Mouse (Mus musculus) T-helper 17 cell (primary cell): ENCODE results near the gene St5.

ENCODE experiments used
- in situ Hi-C, 2 experiments: fragments of 300-600 bp; cut with MboI, MseI; formaldehyde crosslinking; loops; 1 replicate in 1 of 2; 2 replicates in 1 of 2; pipeline ENCODE4 v1.15.1; 2025; ENCODE audit warnings: high pct_unique_total_duplicates in 2 of 2

Gene St5

GRCm38 (mm10) chr7:109641963-109642362 is 61.4 kb downstream of the St5 start:
- in situ Hi-C loops, result no loop called here

- in situ Hi-C loops, result no loop called here
Measured at GRCm38 (mm10) chr7:109641102-109641501, 62.3 kb downstream of the St5 start.

- in situ Hi-C loops, result no loop called here
Measured at GRCm38 (mm10) chr7:109637391-109637790, 66.0 kb downstream of the St5 start.

GRCm38 (mm10) chr7:109636086-109636792 is 67.2 kb downstream of the St5 start:
- in situ Hi-C loops, result no loop called here

GRCm38 (mm10) chr7:109633404-109634085 is 69.9 kb downstream of the St5 start:
- in situ Hi-C loops, result no loop called here

- in situ Hi-C loops, result no loop called here
Measured at GRCm38 (mm10) chr7:109631330-109631729, 72.1 kb downstream of the St5 start.

GRCm38 (mm10) chr7:109629871-109630778 is 73.3 kb downstream of the St5 start:
- in situ Hi-C loops, result no loop called here

GRCm38 (mm10) chr7:109628935-109629609 is 74.3 kb downstream of the St5 start:
- in situ Hi-C loops, result no loop called here

- in situ Hi-C loops, result no loop called here
Measured at GRCm38 (mm10) chr7:109627851-109628250, 75.6 kb downstream of the St5 start.

- in situ Hi-C loops, result no loop called here
Measured at GRCm38 (mm10) chr7:109622234-109622838, 81.1 kb downstream of the St5 start.

GRCm38 (mm10) chr7:109620967-109621366 is 82.4 kb downstream of the St5 start:
- in situ Hi-C loops, result no loop called here

GRCm38 (mm10) chr7:109620288-109620687 is 83.1 kb downstream of the St5 start:
- in situ Hi-C loops, result no loop called here

- in situ Hi-C loops, result no loop called here
Measured at GRCm38 (mm10) chr7:109618721-109619120, 84.7 kb downstream of the St5 start.

GRCm38 (mm10) chr7:109617838-109618237 is 85.6 kb downstream of the St5 start:
- in situ Hi-C loops, result no loop called here

GRCm38 (mm10) chr7:109616034-109616979 is 87.1 kb downstream of the St5 start:
- in situ Hi-C loops, result no loop called here

- in situ Hi-C loops, result no loop called here
Measured at GRCm38 (mm10) chr7:109615601-109616000, 87.8 kb downstream of the St5 start.

GRCm38 (mm10) chr7:109614939-109615338 is 88.5 kb downstream of the St5 start:
- in situ Hi-C loops, result loop anchor here in 1 of 2 experiments (5.0 kb wide), 1 partner anchor 88 kb away; no protein-coding TSS in a partner anchor

- in situ Hi-C loops, result loop anchor here in 1 of 2 experiments (5.0 kb wide), 1 partner anchor 86 kb away; no protein-coding TSS in a partner anchor
Measured at GRCm38 (mm10) chr7:109613531-109614021, 89.8 kb downstream of the St5 start.

- in situ Hi-C loops, result loop anchor here in 1 of 2 experiments (5.0 kb wide), 1 partner anchor 86 kb away; no protein-coding TSS in a partner anchor
Measured at GRCm38 (mm10) chr7:109613051-109613450, 90.4 kb downstream of the St5 start.
